In the genomic region with DNA sequence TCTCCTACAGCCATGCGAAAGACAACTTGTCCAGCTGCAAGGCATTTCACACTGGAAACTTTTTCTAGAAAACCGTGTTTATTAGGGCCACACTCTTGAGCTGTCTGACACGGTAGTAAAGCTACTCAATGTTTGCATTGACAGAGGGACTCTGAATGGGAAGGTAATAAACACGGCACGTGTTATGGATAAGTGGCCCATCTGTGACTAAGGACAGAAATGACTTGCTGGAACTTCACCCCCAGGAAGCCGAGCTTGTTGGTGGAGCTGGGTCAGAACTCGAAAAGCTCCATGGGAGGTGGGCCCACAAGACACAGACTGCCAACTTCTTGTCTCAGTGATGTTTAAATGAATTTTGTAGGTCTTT, we compare ENCODE assay signal across 23 mouse cellular contexts.
"Had no signal": no experiment of that assay in that cellular context is flagged by ENCODE, and none has a peak within 500 bp of the region (broad histone marks: within the 10 kb centered on the region; RNA-seq: fewer than 3 reads in every experiment).

No protein-coding gene starts in this region.

- H3K27me3 ChIP-seq: limb, embryonic 12.5 days; limb, embryonic 15.5 days; stomach, embryonic 15.5 days had no signal

- H3K4me1 ChIP-seq: limb, embryonic 15.5 days; stomach, embryonic 15.5 days had no signal

- DNase-seq: kidney, adult 18-20 months; kidney, adult 9 months; kidney, postnatal 14 days; kidney, postnatal 4 days; layer of hippocampus, postnatal 36 days; left cerebral cortex, postnatal 4 days; liver, postnatal 0 days; lung, embryonic 14.5 days; midbrain, embryonic 14.5 days; right cerebral cortex, adult 18-20 months; right cerebral cortex, postnatal 14 days; right cerebral cortex, postnatal 4 days; spleen, adult 18-20 months; thymus, postnatal 14 days; thymus, postnatal 4 days had no signal

- H3K4me3 ChIP-seq: left cerebral cortex, adult 2 months; limb, embryonic 12.5 days; limb, embryonic 15.5 days; stomach, embryonic 15.5 days had no signal

- H3K27ac ChIP-seq: left cerebral cortex, adult 2 months; limb, embryonic 12.5 days; limb, embryonic 15.5 days; liver, embryonic 14.5 days; macrophage; stomach, embryonic 15.5 days had no signal

- H3K36me3 ChIP-seq: limb, embryonic 12.5 days; limb, embryonic 15.5 days; stomach, embryonic 15.5 days had no signal

- H3K9me3 ChIP-seq: limb, embryonic 12.5 days; limb, embryonic 15.5 days; stomach, embryonic 15.5 days had no signal

- H3K9ac ChIP-seq: limb, embryonic 12.5 days; limb, embryonic 15.5 days; liver, embryonic 14.5 days; liver, postnatal 0 days; lung, embryonic 14.5 days; stomach, embryonic 15.5 days had no signal

- H3K4me2 ChIP-seq: limb, embryonic 12.5 days; limb, embryonic 15.5 days; liver, embryonic 11.5 days; lung, embryonic 14.5 days; stomach, embryonic 15.5 days had no signal

- ATAC-seq: liver, postnatal 0 days; lung, postnatal 0 days had no signal
